Mouse (Mus musculus) T-helper 17 cell (primary cell): ENCODE data around the gene Cacna2d3.

Experiments used
- in situ Hi-C, 2 experiments: fragments of 300-600 bp; cut with MboI, MseI; formaldehyde crosslinking; loops; 1 replicate in 1 of 2; 2 replicates in 1 of 2; pipeline ENCODE4 v1.15.1; 2025; ENCODE audit warnings: high pct_unique_total_duplicates in 2 of 2

Cacna2d3 gene

GRCm38 (mm10) chr14:29270541-29270940 lies 451.1 kb downstream of the Cacna2d3 start:
- in situ Hi-C loops = no loop called here

- in situ Hi-C loops = no loop called here
Observed at GRCm38 (mm10) chr14:29269816-29270215, 451.8 kb downstream of the Cacna2d3 start.

- in situ Hi-C loops = no loop called here
Observed at GRCm38 (mm10) chr14:29268609-29269008, 453.1 kb downstream of the Cacna2d3 start.

GRCm38 (mm10) chr14:29267233-29267874 lies 454.3 kb downstream of the Cacna2d3 start:
- in situ Hi-C loops = no loop called here

- in situ Hi-C loops = no loop called here
Observed at GRCm38 (mm10) chr14:29260621-29261020, 461.0 kb downstream of the Cacna2d3 start.

GRCm38 (mm10) chr14:29243516-29243915 lies 478.1 kb downstream of the Cacna2d3 start:
- in situ Hi-C loops = no loop called here

GRCm38 (mm10) chr14:29238446-29238845 lies 483.2 kb downstream of the Cacna2d3 start:
- in situ Hi-C loops = no loop called here

GRCm38 (mm10) chr14:29228976-29229716 lies 492.5 kb downstream of the Cacna2d3 start:
- in situ Hi-C loops = no loop called here

- in situ Hi-C loops = no loop called here
Observed at GRCm38 (mm10) chr14:29228471-29228870, 493.2 kb downstream of the Cacna2d3 start.

- in situ Hi-C loops = no loop called here
Observed at GRCm38 (mm10) chr14:29227959-29228358, 493.7 kb downstream of the Cacna2d3 start.

- in situ Hi-C loops = no loop called here
Observed at GRCm38 (mm10) chr14:29225754-29226365, 495.8 kb downstream of the Cacna2d3 start.

GRCm38 (mm10) chr14:29223012-29223411 lies 498.7 kb downstream of the Cacna2d3 start:
- in situ Hi-C loops = no loop called here

GRCm38 (mm10) chr14:29222191-29222882 lies 499.3 kb downstream of the Cacna2d3 start:
- in situ Hi-C loops = no loop called here

- in situ Hi-C loops = no loop called here
Observed at GRCm38 (mm10) chr14:29216106-29216505, 505.6 kb downstream of the Cacna2d3 start.

- in situ Hi-C loops = no loop called here
Observed at GRCm38 (mm10) chr14:29204967-29205268, 516.7 kb downstream of the Cacna2d3 start.

GRCm38 (mm10) chr14:29204236-29204966 lies 517.3 kb downstream of the Cacna2d3 start:
- in situ Hi-C loops = no loop called here

GRCm38 (mm10) chr14:29196171-29196570 lies 525.5 kb downstream of the Cacna2d3 start:
- in situ Hi-C loops = no loop called here

- in situ Hi-C loops = no loop called here
Observed at GRCm38 (mm10) chr14:29191426-29191825, 530.2 kb downstream of the Cacna2d3 start.

- in situ Hi-C loops = no loop called here
Observed at GRCm38 (mm10) chr14:29183730-29184129, 537.9 kb downstream of the Cacna2d3 start.

- in situ Hi-C loops = no loop called here
Observed at GRCm38 (mm10) chr14:29179397-29179888, 542.2 kb downstream of the Cacna2d3 start.

- in situ Hi-C loops = no loop called here
Observed at GRCm38 (mm10) chr14:29178695-29179396, 542.8 kb downstream of the Cacna2d3 start.
